Mouse (Mus musculus) urinary bladder, postnatal 14 days (tissue): ENCODE data around the gene Rap1gap2.
"Not testable (repeated sequence)": the region's sequence is repeated elsewhere in the genome, so short reads cannot be mapped to it uniquely, and the experiment has no call there.

Experiments
- DNase-seq: peaks from one replicate; pipeline ENCODE4 v3.0.0; 2021; ENCODE audit warnings: low spot score

The Rap1gap2 gene

GRCm38 (mm10) chr11:74621974-74622669 lies 11.4 kb upstream of the Rap1gap2 start:
- no peak for DNase-seq

DNA sequence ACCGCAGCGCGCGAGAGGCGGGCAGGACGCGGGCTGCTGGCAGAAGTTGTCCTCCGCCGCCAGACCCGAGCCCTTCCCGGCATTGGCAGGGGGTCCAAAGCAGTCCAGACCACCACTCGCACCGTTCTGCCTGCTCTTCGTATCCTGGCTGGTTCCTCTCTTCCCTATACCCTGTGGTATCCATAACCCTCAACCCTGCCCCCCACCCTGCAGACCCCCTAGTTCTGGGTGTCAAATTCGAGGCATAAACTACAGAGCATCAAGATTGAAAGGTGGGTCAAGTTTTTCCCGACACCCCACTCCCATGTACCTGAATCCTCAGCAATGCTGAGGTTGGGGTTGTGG lies 9.2 kb upstream of the Rap1gap2 start:
- no peak for DNase-seq

DNA sequence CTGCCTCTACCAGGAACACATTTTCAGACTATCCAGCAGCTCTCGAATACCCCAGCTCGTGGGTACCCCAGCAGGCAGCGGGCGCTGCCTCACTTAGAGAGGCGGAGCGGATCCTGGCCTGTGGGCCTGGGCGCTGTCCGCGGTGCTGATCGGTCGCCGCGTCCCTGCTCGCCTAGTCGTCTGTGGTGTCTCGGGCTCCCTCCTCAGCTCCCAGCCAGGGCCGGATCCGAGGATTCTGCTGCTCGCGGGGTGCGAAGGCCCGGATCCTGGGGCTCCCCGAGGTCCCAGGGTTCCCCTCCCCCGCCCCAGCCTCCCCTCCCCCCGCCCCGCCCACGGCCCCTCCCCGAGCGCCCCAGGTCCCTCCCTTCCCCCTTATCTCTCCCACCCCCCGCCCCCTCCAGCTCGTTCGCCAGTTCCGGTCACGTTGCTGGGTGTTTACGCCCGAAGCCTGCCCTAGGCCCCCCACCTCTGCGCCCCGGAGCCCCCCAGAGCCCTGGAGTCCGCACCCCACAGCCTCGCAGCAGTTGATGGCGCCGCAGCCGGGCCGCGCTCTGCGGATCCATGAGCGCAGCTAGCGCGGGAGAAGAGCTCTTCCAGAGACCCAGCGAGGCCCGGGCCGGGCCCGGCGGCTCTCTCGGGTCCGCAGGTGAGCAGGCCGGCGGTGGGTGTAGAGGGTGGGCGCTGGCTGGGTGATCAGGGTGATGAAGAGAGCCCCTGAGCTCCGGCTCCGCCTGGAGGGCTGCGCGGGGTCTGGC lies 8.7 kb upstream of the Rap1gap2 start, which contains the start of gene Ccdc92b:
Gene Ccdc92b, plus strand, starts transcription at position 405 of the 755 bp plus-strand sequence.
- DNase-seq, result peak; percentile 86

GRCm38 (mm10) chr11:74615571-74615970 lies 4.9 kb upstream of the Rap1gap2 start:
- DNase-seq, result no peak

DNA sequence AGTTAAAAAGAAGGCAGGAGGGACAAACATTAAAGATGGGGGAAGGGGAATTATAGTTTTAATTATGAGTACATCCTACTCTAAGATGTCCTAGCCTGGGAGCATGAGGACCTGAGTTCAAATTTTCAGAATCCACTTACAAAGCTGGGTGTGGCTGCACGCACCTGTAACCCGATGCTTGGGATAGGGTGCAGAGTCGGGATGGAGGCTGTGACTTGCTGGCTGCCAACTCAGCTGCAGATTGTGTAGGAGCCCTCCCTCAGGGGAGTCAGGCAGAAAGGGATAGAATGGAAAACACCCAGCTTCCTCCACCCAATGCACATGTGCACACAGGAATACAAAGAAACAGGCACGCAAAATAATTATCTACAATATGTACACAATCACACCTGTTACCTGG lies 2.7 kb upstream of the Rap1gap2 start:
- DNase-seq, result no peak

DNA sequence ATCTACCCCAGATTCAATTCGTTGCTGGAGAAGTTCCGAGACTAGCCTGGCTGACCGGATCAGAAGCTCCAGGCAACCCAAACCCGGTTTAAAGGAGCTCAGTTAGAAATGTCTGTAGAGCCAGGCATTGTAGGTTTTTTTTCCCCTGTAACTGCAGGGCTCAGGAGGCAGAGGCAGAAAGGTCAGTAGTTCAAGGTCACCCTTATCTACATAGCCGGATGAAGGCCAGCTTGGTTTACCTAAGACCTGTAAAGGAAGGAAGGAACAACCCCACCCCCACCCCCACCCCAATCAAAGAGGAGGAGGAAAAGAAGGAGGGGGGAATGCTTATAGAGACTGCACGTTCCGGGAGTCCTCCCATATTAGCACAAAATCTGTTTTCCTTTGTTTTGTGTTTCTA lies 722 bp upstream of the Rap1gap2 start:
- no peak for DNase-seq

GRCm38 (mm10) chr11:74610068-74610467 lies 647 bp downstream of the Rap1gap2 start:
- DNase-seq, result no peak

GRCm38 (mm10) chr11:74602286-74602685 lies 8.4 kb downstream of the Rap1gap2 start:
- DNase-seq, result no peak

DNA sequence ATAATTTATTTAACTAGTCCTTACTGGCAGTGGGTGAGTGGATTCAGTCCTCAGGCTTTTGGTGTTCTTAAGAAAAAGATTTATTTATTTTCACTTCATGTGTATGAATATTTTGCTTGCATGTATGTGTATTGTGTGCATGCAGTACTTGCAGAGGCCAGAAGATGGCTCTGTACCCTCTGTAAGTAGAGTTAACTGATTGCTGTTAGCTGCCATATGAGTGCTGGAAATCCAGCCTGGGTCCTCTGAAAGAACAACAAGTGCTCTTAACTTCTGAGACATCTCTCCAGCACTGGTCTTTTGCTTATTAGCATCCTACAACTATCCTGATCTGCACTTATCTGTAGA lies 12.8 kb downstream of the Rap1gap2 start:
- no peak for DNase-seq

DNA sequence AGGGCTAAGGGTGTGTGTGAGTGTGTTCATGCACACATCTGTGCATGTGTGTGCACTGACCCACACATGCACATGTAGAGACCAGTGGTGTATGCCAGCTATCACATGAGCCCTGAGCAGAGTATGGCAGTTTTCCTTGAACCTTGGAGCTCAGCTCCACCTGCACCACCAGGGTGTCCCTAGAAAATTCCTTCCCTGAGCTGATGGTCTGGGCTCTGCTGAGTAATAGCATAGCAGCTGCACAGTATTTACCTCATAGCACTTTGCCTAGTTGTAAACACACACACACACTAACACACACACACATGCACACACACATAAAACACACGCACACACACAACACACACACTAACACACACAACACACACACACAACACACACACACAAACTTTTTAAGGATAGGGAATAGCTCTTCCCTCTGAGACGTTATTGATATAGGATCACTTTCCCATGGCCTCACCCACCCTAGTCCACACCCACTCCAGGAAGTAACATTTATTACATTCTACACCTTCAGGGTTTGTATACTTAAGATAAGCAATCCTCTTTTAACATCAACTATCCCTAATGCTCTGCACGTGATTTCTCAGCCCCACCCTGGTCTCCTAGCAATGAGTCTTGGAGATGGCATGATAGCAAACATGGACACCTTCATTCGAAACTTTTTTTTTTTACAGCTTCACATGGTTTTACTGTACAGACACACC lies 13.3 kb downstream of the Rap1gap2 start:
- no peak for DNase-seq

- DNase-seq, result no peak
Observed at GRCm38 (mm10) chr11:74592246-74592645, 18.5 kb downstream of the Rap1gap2 start.

- no peak for DNase-seq
Observed at GRCm38 (mm10) chr11:74590691-74591090, 20.0 kb downstream of the Rap1gap2 start.

- no peak for DNase-seq
Observed at GRCm38 (mm10) chr11:74590239-74590596, 20.5 kb downstream of the Rap1gap2 start.

DNA sequence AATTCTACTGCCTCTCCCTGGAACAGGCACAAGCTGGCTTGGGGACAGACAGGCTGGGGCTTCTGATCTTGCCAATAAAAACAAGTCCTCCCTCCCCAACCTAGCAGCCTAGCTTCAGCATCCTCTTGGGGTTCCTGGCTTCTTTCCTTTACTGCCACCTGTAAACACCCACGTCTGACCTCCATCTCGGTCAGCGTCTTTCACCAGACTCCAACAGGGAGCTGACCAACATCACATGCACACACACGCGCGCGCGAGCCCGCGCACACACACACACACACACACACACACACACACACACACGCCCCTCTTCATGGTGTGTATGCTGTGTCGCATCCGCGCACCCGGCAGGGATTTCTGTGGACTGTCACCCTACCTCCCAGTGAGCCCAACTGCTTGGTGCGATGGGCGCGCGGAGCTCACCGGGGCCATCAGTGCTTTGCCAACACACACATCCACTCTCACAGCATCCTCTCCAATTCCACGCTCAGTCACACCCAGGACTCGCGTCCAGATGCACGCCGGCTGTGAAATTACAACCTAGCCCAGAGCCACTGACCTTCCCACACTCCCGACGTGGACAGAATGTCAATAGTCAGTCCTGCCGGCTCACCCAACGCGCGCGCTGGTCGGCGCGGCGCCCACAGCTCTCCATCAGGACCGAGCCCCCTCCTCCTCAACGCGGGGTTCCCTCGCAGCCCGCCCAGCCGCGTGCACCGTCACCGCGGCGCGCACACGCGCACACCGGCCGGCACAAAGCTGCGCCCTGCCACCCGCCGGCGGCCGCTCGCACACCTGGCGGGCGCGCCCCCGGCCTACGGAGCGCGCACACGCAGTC lies 21.1 kb downstream of the Rap1gap2 start:
- no peak for DNase-seq

DNA sequence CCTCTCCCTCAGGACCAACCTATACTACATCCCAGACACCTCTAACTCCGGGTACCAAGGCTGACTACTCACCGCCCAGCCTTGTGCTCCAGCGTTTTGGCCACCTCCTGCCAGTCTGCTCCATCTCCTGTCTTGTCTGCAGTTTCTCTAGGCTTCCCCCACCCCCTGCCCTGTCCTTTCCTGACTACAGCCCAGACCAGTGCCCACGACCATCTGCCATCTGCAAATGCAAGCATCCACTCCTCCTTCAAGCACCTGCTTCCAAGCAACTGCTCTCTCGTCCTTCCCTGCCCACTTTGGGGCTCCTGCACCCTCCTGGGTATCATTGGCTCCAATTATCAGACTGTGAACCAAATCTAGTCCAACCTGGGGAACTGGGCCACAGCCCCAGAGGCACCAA lies 24.3 kb downstream of the Rap1gap2 start:
- no peak for DNase-seq

DNA sequence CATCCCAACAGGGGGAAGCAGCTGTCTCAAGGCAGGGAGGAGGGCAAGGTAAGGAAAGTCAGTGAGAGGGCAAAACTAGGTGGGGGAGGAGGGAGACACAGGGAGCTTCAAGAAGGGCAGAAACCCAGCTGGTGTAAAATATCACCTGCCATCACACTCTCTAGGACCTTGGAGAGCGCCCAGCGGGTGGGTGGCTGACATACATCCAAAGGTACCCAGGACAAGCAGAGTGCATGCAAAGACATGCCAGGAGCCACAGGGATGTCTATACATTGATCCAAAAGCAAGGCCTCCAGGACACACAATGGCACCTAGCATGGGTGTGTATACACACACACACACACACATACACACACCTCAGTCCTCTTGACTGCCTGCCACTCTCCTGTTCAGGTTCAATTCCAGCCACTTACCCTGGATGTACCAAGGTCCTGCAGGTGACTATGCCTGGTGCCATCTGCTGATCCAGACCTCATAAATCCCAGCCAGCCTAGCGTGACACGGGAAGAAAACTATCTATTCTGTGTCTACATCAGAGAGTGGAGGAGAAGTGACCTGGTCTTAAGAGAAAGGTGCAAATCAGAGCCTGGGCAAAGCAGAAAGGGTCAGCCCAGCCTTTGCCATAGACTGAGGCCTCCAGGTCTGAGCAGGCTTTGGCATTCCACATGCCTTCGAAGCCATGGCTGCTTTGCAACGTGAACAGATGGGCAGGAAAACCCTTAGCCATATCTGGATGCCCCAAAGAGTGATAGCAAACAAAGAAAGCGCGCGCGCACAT lies 25.6 kb downstream of the Rap1gap2 start:
- peak; percentile 24 for DNase-seq

GRCm38 (mm10) chr11:74583824-74584349 lies 26.8 kb downstream of the Rap1gap2 start:
- DNase-seq, result no peak

DNA sequence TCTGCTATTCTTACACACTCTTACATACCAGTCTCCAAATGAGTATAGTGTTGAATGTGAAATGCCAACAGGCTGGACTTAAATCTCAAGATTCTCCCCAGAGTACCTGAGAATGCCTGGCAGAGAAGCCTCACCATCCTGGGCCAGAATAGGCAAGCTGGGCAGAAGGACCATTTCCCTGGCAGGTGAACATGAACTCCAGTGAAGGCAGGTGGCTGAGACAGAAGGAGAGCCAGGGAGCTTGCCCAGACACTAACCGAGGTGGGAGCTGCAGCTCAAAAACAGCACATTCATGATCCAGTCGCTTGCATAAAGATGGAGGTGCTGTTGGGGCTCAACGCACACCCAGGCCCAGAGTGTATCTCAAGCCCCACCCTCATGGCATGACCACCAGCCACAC lies 28.3 kb downstream of the Rap1gap2 start:
- DNase-seq, result no peak

DNA sequence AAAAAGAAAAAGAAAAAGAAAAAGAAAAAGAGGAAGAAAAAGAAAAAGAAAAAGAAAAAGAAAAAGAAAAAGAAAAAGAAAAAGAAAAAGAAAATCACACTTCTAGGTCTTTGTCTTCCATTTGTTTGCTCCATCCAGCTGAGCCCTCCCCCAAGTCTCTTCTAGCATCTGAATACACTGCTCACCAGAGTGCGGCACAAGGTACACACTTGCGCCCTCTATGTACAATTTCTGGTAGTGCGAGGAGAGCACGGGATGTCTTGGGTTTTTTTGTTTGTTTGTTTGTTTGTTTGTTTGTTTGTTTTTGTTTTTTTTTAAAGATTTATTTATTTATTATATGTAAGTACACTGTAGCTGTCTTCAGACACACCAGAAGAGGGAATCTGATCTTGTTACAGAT lies 29.4 kb downstream of the Rap1gap2 start:
- DNase-seq, result not testable (repeated sequence)

GRCm38 (mm10) chr11:74577068-74577467 lies 33.6 kb downstream of the Rap1gap2 start:
- no peak for DNase-seq

DNA sequence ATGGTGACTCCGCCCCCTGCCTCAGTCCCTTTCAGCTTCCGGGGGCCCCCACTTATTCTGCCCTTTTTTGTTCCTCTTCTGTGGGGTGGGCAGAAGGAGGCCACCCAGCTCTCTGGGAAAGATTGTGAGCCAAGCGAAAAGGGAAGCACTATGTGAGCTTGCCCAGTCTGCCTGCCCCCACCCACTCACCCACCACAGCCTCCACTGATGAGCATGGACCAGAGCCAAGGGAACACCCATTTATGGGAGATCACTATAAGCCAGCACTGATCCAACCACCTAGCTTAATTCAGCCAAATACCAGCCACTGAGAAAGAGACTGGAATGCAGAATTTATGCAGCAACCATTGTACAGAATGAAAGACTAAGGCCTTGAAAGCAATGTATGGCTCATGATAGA lies 34.8 kb downstream of the Rap1gap2 start:
- no peak for DNase-seq
